Mouse (Mus musculus) hindbrain, embryonic 12.5 days (tissue): Measurements from ENCODE around the gene Gm7257. TPM values are rescaled to one million over a fixed set of nuclear protein-coding genes. Genes with fewer than 3 reads are reported as not detected.

Experiments used
- ATAC-seq: fragments of 200-750 bp; cut with Nextera tagmentation; 2 replicates; pipeline ENCODE4 v1.8.0; 2017; ENCODE audit warnings: moderate TSS enrichment; ENCODE audit not compliant: low FRiP score
- H3K27ac ChIP-seq: fragments of 300-500 bp; sonication (generic); 2 replicates; pipeline ENCODE4 v1.5.1; 2016; ENCODE audit warnings: mild to moderate bottlenecking
- H3K27me3 ChIP-seq: fragments of 300-500 bp; sonication (generic); 2 replicates; pipeline ENCODE4 v1.6.1; 2016; ENCODE audit warnings: mild to moderate bottlenecking
- H3K36me3 ChIP-seq: fragments of 300-500 bp; sonication (generic); 2 replicates; pipeline ENCODE4 v1.6.1; 2016; ENCODE audit warnings: mild to moderate bottlenecking
- H3K4me1 ChIP-seq: fragments of 300-500 bp; sonication (generic); 2 replicates; pipeline ENCODE4 v1.6.1; 2016
- H3K4me2 ChIP-seq: fragments of 300-500 bp; sonication (generic); replicated peaks from 2 replicates; pipeline ENCODE4 v1.6.1; 2016; ENCODE audit warnings: mild to moderate bottlenecking
- H3K4me3 ChIP-seq: fragments of 300-500 bp; sonication (generic); 2 replicates; pipeline ENCODE4 v1.5.1; 2016; ENCODE audit warnings: mild to moderate bottlenecking
- H3K9ac ChIP-seq: fragments of 300-500 bp; sonication (generic); 2 replicates; pipeline ENCODE4 v1.6.1; 2016; ENCODE audit warnings: mild to moderate bottlenecking, moderate library complexity
- H3K9me3 ChIP-seq: fragments of 300-500 bp; sonication (generic); replicated peaks from 2 replicates; pipeline ENCODE4 v1.6.1; 2016; ENCODE audit warnings: mild to moderate bottlenecking
- WGBS: fragments of 180-500 bp; shearing (Covaris S2); methylation state at CpG from one replicate; pipeline ENCODE4 v1.1.7; 2016; 5-methylcytosine and 5-hydroxymethylcytosine counted together
- polyA plus RNA-seq: library from polyadenylated mRNA; unstranded; fragments of >200 nt; fragmentation: Nextera tagmentation; extraction: Ambion mirVana; gene quantifications from 2 replicates; pipeline ENCODE4 v1.2.1, GENCODE M21; 2016

The Gm7257 gene
- polyA plus RNA-seq = not detected in 2 replicates

- H3K27ac ChIP-seq = no peak within 1 kb of the TSS
- no peak for ATAC-seq
- 75% methylated on average over 4 of the region's 4 CpGs for WGBS
- H3K9me3 ChIP-seq = 0 out of 2 replicates have a peak, but pooled peaks cover 11% of the 10 kb centered on the region
- no peak within 1 kb of the TSS for H3K4me2 ChIP-seq
- no peaks in the 10 kb centered on the region for H3K27me3 ChIP-seq
- no peaks in the 10 kb centered on the region for H3K36me3 ChIP-seq
- no peaks in the 10 kb centered on the region for H3K4me1 ChIP-seq
- H3K4me3 ChIP-seq = no peak within 1 kb of the TSS
- H3K9ac ChIP-seq = no peak within 1 kb of the TSS
These were observed at the start of gene Gm7257 for GRCm38 (mm10) chr9:36431584-36431983. TSS of gene Gm7257 (plus strand) at chr9:36431884.

- Histone ChIP-seq H3K4me1 (no peaks in the 10 kb centered on the region), H3K4me2 (no peak overlapping the region), H3K27ac (no peak overlapping the region), H3K9ac (no peak overlapping the region), H3K27me3 (no peaks in the 10 kb centered on the region), H3K9me3 (peaks cover 11% of the 10 kb centered on the region; the same call in 1 of the 2 replicates), H3K36me3 (no peaks in the 10 kb centered on the region), H3K4me3 (no peak overlapping the region)
- WGBS = 59% methylated on average over 2 of the region's 2 CpGs
- ATAC-seq = no peak
These were observed 28.7 kb upstream of the Gm7257 start for GRCm38 (mm10) chr9:36402991-36403390.

GRCm38 (mm10) chr9:36435051-36435764 lies 3.5 kb downstream of the Gm7257 start:
- Histone ChIP-seq H3K27me3 (no peaks in the 10 kb centered on the region), H3K9me3 (0 out of 2 replicates have a peak, but pooled peaks cover 8% of the 10 kb centered on the region), H3K4me3 (no peak overlapping the region), H3K4me2 (no peak overlapping the region), H3K27ac (no peak overlapping the region), H3K4me1 (no peaks in the 10 kb centered on the region), H3K9ac (no peak overlapping the region), H3K36me3 (no peaks in the 10 kb centered on the region)
- 47% methylated on average over 2 of the region's 2 CpGs for WGBS
- ATAC-seq = no peak

GRCm38 (mm10) chr9:36475338-36475737 lies 43.7 kb downstream of the Gm7257 start, which contains the start of gene Gm9513:
TSS of gene Gm9513 (plus strand) at chr9:36475638.
- ATAC-seq = no peak
- H3K9me3 ChIP-seq = peaks cover 22% of the 10 kb centered on the region
- no peaks in the 10 kb centered on the region for H3K36me3 ChIP-seq
- no peaks in the 10 kb centered on the region for H3K4me1 ChIP-seq
- H3K27me3 ChIP-seq = no peaks in the 10 kb centered on the region
- no peak within 1 kb of the TSS for H3K9ac ChIP-seq
- no peak within 1 kb of the TSS for H3K4me2 ChIP-seq
- 72% methylated on average over 3 of the region's 3 CpGs for WGBS
- H3K4me3 ChIP-seq = no peak within 1 kb of the TSS
- no peak within 1 kb of the TSS for H3K27ac ChIP-seq

Other genes starting within 250 kb of the Gm7257 start
- gene Gm9513, start 43.8 kb downstream of the Gm7257 start, polyA plus RNA-seq = not detected in 2 replicates
- not detected in 2 replicates for gene Gm5615, start 110.1 kb downstream of the Gm7257 start, polyA plus RNA-seq
- not detected in 2 replicates for gene Gm17689, start 150.8 kb downstream of the Gm7257 start, polyA plus RNA-seq
- not detected in 2 replicates for gene A630095E13Rik, start 211.5 kb downstream of the Gm7257 start, polyA plus RNA-seq